Mouse (Mus musculus): ENCODE measurements around the gene Mat2a.

- TF ChIP-seq ZC3H11A (IDR thresholded peaks at IDR 0.05; ENCODE audit: borderline replicate concordance, low read depth, low read length) (no peak), ZNF384 (IDR thresholded peaks at IDR 0.05; ENCODE audit: low read depth, low read length) (no peak), CHD2 (IDR thresholded peaks at IDR 0.05; ENCODE audit: low read depth, low read length) (no peak), HCFC1 (IDR thresholded peaks at IDR 0.05; ENCODE audit: borderline replicate concordance, insufficient read depth, low read length) (no peak)
Measured at GRCm38 (mm10) chr6:72484887-72485286, 45.5 kb upstream of the Mat2a start.
